Mouse (Mus musculus): Measurements from ENCODE around the gene Tmem221. TPM values are rescaled to one million over a fixed set of nuclear protein-coding genes. Genes with fewer than 3 reads are reported as not detected.
"Not testable (repeated sequence)": the region's sequence is repeated elsewhere in the genome, so short reads cannot be mapped to it uniquely, and the experiment has no call there.

Tmem221 gene
- polyA plus RNA-seq, 1 experiment from 2014 or later: not detected

- no peak overlapping the region for H3K9ac ChIP-seq (replicated peaks; ENCODE audit: low read depth, low read length)
- no peaks in the 10 kb centered on the region for H3K9me3 ChIP-seq (ENCODE audit: control insufficient read depth, low read length)
- H3K4me3 ChIP-seq (ENCODE audit: low read depth, low read length): no peak overlapping the region
- 0 out of 2 replicates have a peak, but pooled peaks cover 4% of the 10 kb centered on the region for H3K4me1 ChIP-seq (ENCODE audit: control insufficient read depth, insufficient read depth, low read length)
- no peaks in the 10 kb centered on the region for H3K36me3 ChIP-seq (ENCODE audit: control insufficient read depth, insufficient read depth, low read length)
- WGBS: 51% methylated on average over 3 of the region's 3 CpGs
- no peak for ATAC-seq (ENCODE audit: low read depth)
- H3K4me2 ChIP-seq (ENCODE audit: low read depth, low read length): no peak overlapping the region
- peaks cover 9% of the 10 kb centered on the region for H3K27me3 ChIP-seq (ENCODE audit: control insufficient read depth, insufficient read depth, low read length)
- H3K27ac ChIP-seq (ENCODE audit: low read depth, low read length): no peak overlapping the region
Measured at GRCm38 (mm10) chr8:71527162-71527870, 31.4 kb downstream of the Tmem221 start.

GRCm38 (mm10) chr8:71526272-71526671 is 32.4 kb downstream of the Tmem221 start:
- H3K9ac ChIP-seq (replicated peaks; ENCODE audit: low read depth, low read length): no peak overlapping the region

GRCm38 (mm10) chr8:71525226-71526050 is 33.2 kb downstream of the Tmem221 start, which contains the start of gene Ccdc194:
Gene Ccdc194, minus strand, starts transcription at chr8:71525711.
- Histone ChIP-seq H3K4me3 (ENCODE audit: low read depth, low read length) (no peak within 1 kb of the TSS), H3K27ac (ENCODE audit: low read depth, low read length) (no peak within 1 kb of the TSS), H3K4me1 (ENCODE audit: control insufficient read depth, insufficient read depth, low read length) (0 out of 2 replicates have a peak, but pooled peaks cover 4% of the 10 kb centered on the region), H3K27me3 (ENCODE audit: control insufficient read depth, insufficient read depth, low read length) (peaks cover 9% of the 10 kb centered on the region), H3K9ac (replicated peaks; ENCODE audit: low read depth, low read length) (no peak within 1 kb of the TSS), H3K9me3 (ENCODE audit: control insufficient read depth, low read length) (no peaks in the 10 kb centered on the region), H3K36me3 (ENCODE audit: control insufficient read depth, insufficient read depth, low read length) (no peaks in the 10 kb centered on the region), H3K4me2 (ENCODE audit: low read depth, low read length) (no peak within 1 kb of the TSS)
- ATAC-seq (ENCODE audit: low read depth): no peak
- WGBS: 12% methylated on average over 46 of the region's 46 CpGs

More at GRCm38 (mm10) chr8:71526272-71526671, 32.4 kb downstream of the Tmem221 start:
- WGBS: 6% methylated on average over 6 of the region's 6 CpGs
- Histone ChIP-seq H3K27ac (ENCODE audit: low read depth, low read length) (no peak overlapping the region), H3K9me3 (ENCODE audit: control insufficient read depth, low read length) (no peaks in the 10 kb centered on the region), H3K4me2 (ENCODE audit: low read depth, low read length) (no peak overlapping the region), H3K4me1 (ENCODE audit: control insufficient read depth, insufficient read depth, low read length) (0 out of 2 replicates have a peak, but pooled peaks cover 4% of the 10 kb centered on the region), H3K4me3 (ENCODE audit: low read depth, low read length) (no peak overlapping the region), H3K36me3 (ENCODE audit: control insufficient read depth, insufficient read depth, low read length) (no peaks in the 10 kb centered on the region), H3K27me3 (ENCODE audit: control insufficient read depth, insufficient read depth, low read length) (peaks cover 9% of the 10 kb centered on the region)
- no peak for ATAC-seq (ENCODE audit: low read depth)

GRCm38 (mm10) chr8:71521634-71522033 is 37.0 kb downstream of the Tmem221 start:
- Histone ChIP-seq H3K4me2 (ENCODE audit: low read depth, low read length) (0 out of 2 replicates have a peak overlapping the region, but pooled peaks have one; percentile 6), H3K27me3 (ENCODE audit: control insufficient read depth, insufficient read depth, low read length) (peaks cover 9% of the 10 kb centered on the region), H3K9ac (replicated peaks; ENCODE audit: low read depth, low read length) (no peak overlapping the region), H3K9me3 (ENCODE audit: control insufficient read depth, low read length) (no peaks in the 10 kb centered on the region), H3K4me3 (ENCODE audit: low read depth, low read length) (no peak overlapping the region), H3K36me3 (ENCODE audit: control insufficient read depth, insufficient read depth, low read length) (no peaks in the 10 kb centered on the region), H3K4me1 (ENCODE audit: control insufficient read depth, insufficient read depth, low read length) (0 out of 2 replicates have a peak, but pooled peaks cover 4% of the 10 kb centered on the region), H3K27ac (ENCODE audit: low read depth, low read length) (no peak overlapping the region)
- peak; percentile 82 for ATAC-seq (ENCODE audit: low read depth)
- WGBS: 7% methylated on average over 17 of the region's 17 CpGs

- H3K27ac ChIP-seq (ENCODE audit: low read depth, low read length); H3K9ac ChIP-seq (replicated peaks; ENCODE audit: low read depth, low read length); H3K36me3 ChIP-seq (ENCODE audit: control insufficient read depth, insufficient read depth, low read length); H3K4me1 ChIP-seq (ENCODE audit: control insufficient read depth, insufficient read depth, low read length); H3K4me2 ChIP-seq (ENCODE audit: low read depth, low read length); H3K27me3 ChIP-seq (ENCODE audit: control insufficient read depth, insufficient read depth, low read length); H3K9me3 ChIP-seq (ENCODE audit: control insufficient read depth, low read length); H3K4me3 ChIP-seq (ENCODE audit: low read depth, low read length): not testable (repeated sequence)
- ATAC-seq (ENCODE audit: low read depth): 0 out of 2 replicates have a peak, but pooled peaks have one; percentile 41
- 33% methylated on average over 9 of the region's 10 CpGs for WGBS
Measured at GRCm38 (mm10) chr8:71519037-71519825, 39.4 kb downstream of the Tmem221 start.

GRCm38 (mm10) chr8:71516786-71517185 is 41.9 kb downstream of the Tmem221 start:
- H3K27me3 ChIP-seq (ENCODE audit: control insufficient read depth, insufficient read depth, low read length): no peaks in the 10 kb centered on the region
- H3K9ac ChIP-seq (replicated peaks; ENCODE audit: low read depth, low read length): no peak overlapping the region
- 15% methylated on average over 6 of the region's 6 CpGs for WGBS

GRCm38 (mm10) chr8:71515043-71515442 is 43.6 kb downstream of the Tmem221 start:
- H3K9me3 ChIP-seq (ENCODE audit: control insufficient read depth, low read length): no peaks in the 10 kb centered on the region
- H3K27me3 ChIP-seq (ENCODE audit: control insufficient read depth, insufficient read depth, low read length): no peaks in the 10 kb centered on the region
- no peaks in the 10 kb centered on the region for H3K36me3 ChIP-seq (ENCODE audit: control insufficient read depth, insufficient read depth, low read length)
- ATAC-seq (ENCODE audit: low read depth): no peak
- H3K4me1 ChIP-seq (ENCODE audit: control insufficient read depth, insufficient read depth, low read length): no peaks in the 10 kb centered on the region
- WGBS: 74% methylated on average over 5 of the region's 5 CpGs
- H3K4me3 ChIP-seq (ENCODE audit: low read depth, low read length): no peak overlapping the region
- H3K4me2 ChIP-seq (ENCODE audit: low read depth, low read length): no peak overlapping the region
- no peak overlapping the region for H3K9ac ChIP-seq (replicated peaks; ENCODE audit: low read depth, low read length)
- no peak overlapping the region for H3K27ac ChIP-seq (ENCODE audit: low read depth, low read length)

More at GRCm38 (mm10) chr8:71516786-71517185, 41.9 kb downstream of the Tmem221 start:
- H3K4me2 ChIP-seq (ENCODE audit: low read depth, low read length): no peak overlapping the region
- H3K4me1 ChIP-seq (ENCODE audit: control insufficient read depth, insufficient read depth, low read length): no peaks in the 10 kb centered on the region
- no peaks in the 10 kb centered on the region for H3K9me3 ChIP-seq (ENCODE audit: control insufficient read depth, low read length)
- H3K36me3 ChIP-seq (ENCODE audit: control insufficient read depth, insufficient read depth, low read length): no peaks in the 10 kb centered on the region
- ATAC-seq (ENCODE audit: low read depth): no peak
- H3K27ac ChIP-seq (ENCODE audit: low read depth, low read length): no peak overlapping the region
- H3K4me3 ChIP-seq (ENCODE audit: low read depth, low read length): no peak overlapping the region

GRCm38 (mm10) chr8:71513018-71513754 is 45.5 kb downstream of the Tmem221 start:
- ATAC-seq (ENCODE audit: low read depth): no peak
- H3K4me3 ChIP-seq (ENCODE audit: low read depth, low read length): no peak overlapping the region
- no peak overlapping the region for H3K27ac ChIP-seq (ENCODE audit: low read depth, low read length)
- no peaks in the 10 kb centered on the region for H3K36me3 ChIP-seq (ENCODE audit: control insufficient read depth, insufficient read depth, low read length)
- peaks cover 7% of the 10 kb centered on the region for H3K27me3 ChIP-seq (ENCODE audit: control insufficient read depth, insufficient read depth, low read length)
- H3K4me1 ChIP-seq (ENCODE audit: control insufficient read depth, insufficient read depth, low read length): no peaks in the 10 kb centered on the region
- no peak overlapping the region for H3K9ac ChIP-seq (replicated peaks; ENCODE audit: low read depth, low read length)
- WGBS: 65% methylated on average over 12 of the region's 15 CpGs
- H3K9me3 ChIP-seq (ENCODE audit: control insufficient read depth, low read length): no peaks in the 10 kb centered on the region
- H3K4me2 ChIP-seq (ENCODE audit: low read depth, low read length): no peak overlapping the region

Data from neural tube, embryonic 14.5 days (tissue).